Mouse (Mus musculus) mouse embryonic stem cell (cell line): Measurements from ENCODE around the gene Fis1.

Experiments used
- in situ Hi-C, 2 experiments: fragments of 300-500 bp; cut with MboI; formaldehyde crosslinking; loops; 1 replicate in 1 of 2; 3 replicates in 1 of 2; pipeline ENCODE4 v1.14.3; 2019 to 2020; ENCODE audit warnings: low sequenced_read_pairs in 2 of 2, low pct_unique_long_range_greater_than_20kb in 1 of 2, mixed read lengths in 1 of 2; ENCODE audit not compliant: unreplicated experiment in 1 of 2

Fis1 gene

GRCm38 (mm10) chr5:136953015-136953414 is at the start of gene Fis1:
TSS of gene Fis1 (plus strand) at chr5:136953275.
- in situ Hi-C loops, result no loop called here

- in situ Hi-C loops, result loop anchor here in 1 of 2 experiments (5.0 kb wide), 1 partner anchor 112 kb away; no protein-coding TSS in a partner anchor
Observed at GRCm38 (mm10) chr5:136904621-136905020, 48.5 kb upstream of the Fis1 start.

GRCm38 (mm10) chr5:136905630-136906029 is 47.4 kb upstream of the Fis1 start:
- in situ Hi-C loops, result no loop called here

GRCm38 (mm10) chr5:136907587-136907986 is 45.5 kb upstream of the Fis1 start:
- in situ Hi-C loops, result no loop called here

- in situ Hi-C loops, result no loop called here
Observed at GRCm38 (mm10) chr5:136907991-136908857, 44.9 kb upstream of the Fis1 start, which contains the start of gene Ift22. TSS of gene Ift22 (plus strand) at chr5:136908150.

GRCm38 (mm10) chr5:136914183-136914582 is 38.9 kb upstream of the Fis1 start:
- in situ Hi-C loops, result no loop called here

GRCm38 (mm10) chr5:136917613-136918242 is 35.3 kb upstream of the Fis1 start:
- in situ Hi-C loops, result no loop called here

GRCm38 (mm10) chr5:136918655-136919472 is 34.2 kb upstream of the Fis1 start:
- in situ Hi-C loops, result no loop called here

- in situ Hi-C loops, result loop anchor here (5.0 to 10.0 kb wide), 3 partner anchors 53 to 185 kb away; no protein-coding TSS in a partner anchor
Observed at GRCm38 (mm10) chr5:136919546-136920301, 33.4 kb upstream of the Fis1 start.

GRCm38 (mm10) chr5:136922830-136923229 is 30.2 kb upstream of the Fis1 start:
- in situ Hi-C loops, result loop anchor here (5.0 to 10.0 kb wide), 3 partner anchors 49 to 182 kb away; no protein-coding TSS in a partner anchor

GRCm38 (mm10) chr5:136923751-136924478 is 29.2 kb upstream of the Fis1 start:
- in situ Hi-C loops, result loop anchor here (5.0 to 10.0 kb wide), 3 partner anchors 48 to 181 kb away; no protein-coding TSS in a partner anchor

GRCm38 (mm10) chr5:136929073-136929472 is 24.0 kb upstream of the Fis1 start:
- in situ Hi-C loops, result loop anchor here (10.0 kb wide), 2 partner anchors 46 to 176 kb away; no protein-coding TSS in a partner anchor

- in situ Hi-C loops, result no loop called here
Observed at GRCm38 (mm10) chr5:136931896-136932295, 21.2 kb upstream of the Fis1 start.

- in situ Hi-C loops, result no loop called here
Observed at GRCm38 (mm10) chr5:136932956-136933355, 20.1 kb upstream of the Fis1 start.

GRCm38 (mm10) chr5:136933930-136934329 is 19.1 kb upstream of the Fis1 start:
- in situ Hi-C loops, result no loop called here

- in situ Hi-C loops, result no loop called here
Observed at GRCm38 (mm10) chr5:136935905-136936695, 17.0 kb upstream of the Fis1 start.

GRCm38 (mm10) chr5:136936750-136937149 is 16.3 kb upstream of the Fis1 start:
- in situ Hi-C loops, result no loop called here
